Mouse (Mus musculus) embryonic fibroblast, embryonic 13.5 days (primary cell): ENCODE measurements around the gene Polr1a.
"Not testable (repeated sequence)": the region's sequence is repeated elsewhere in the genome, so short reads cannot be mapped to it uniquely, and the experiment has no call there.

Experiments used
- CTCF ChIP-seq: IDR thresholded peaks from 2 replicates; pipeline ENCODE4 v1.5.1; 2011; ENCODE audit warnings: mild to moderate bottlenecking, control low read depth, low read length, moderate library complexity, borderline replicate concordance; ENCODE audit not compliant: insufficient read depth
- POLR2A ChIP-seq: IDR thresholded peaks from 2 replicates; pipeline ENCODE4 v1.6.1; 2011; ENCODE audit warnings: low read depth, mild to moderate bottlenecking, control low read depth, low read length, moderate library complexity

- not testable (repeated sequence) for TF ChIP-seq CTCF, POLR2A
Observed at GRCm38 (mm10) chr6:71925233-71925632, 16.4 kb downstream of the Polr1a start.
